Mouse (Mus musculus) lung, postnatal 0 days (tissue): ENCODE measurements around the gene Il12a.

Experiments used
- CTCF ChIP-seq: IDR thresholded peaks from 2 replicates; pipeline ENCODE4 v1.5.1; 2016; ENCODE audit warnings: antibody characterized with exemption, mild to moderate bottlenecking
- EP300 ChIP-seq: IDR thresholded peaks from 2 replicates; pipeline ENCODE4 v1.6.1; 2016; ENCODE audit warnings: antibody characterized with exemption, mild to moderate bottlenecking, control low read depth

DNA sequence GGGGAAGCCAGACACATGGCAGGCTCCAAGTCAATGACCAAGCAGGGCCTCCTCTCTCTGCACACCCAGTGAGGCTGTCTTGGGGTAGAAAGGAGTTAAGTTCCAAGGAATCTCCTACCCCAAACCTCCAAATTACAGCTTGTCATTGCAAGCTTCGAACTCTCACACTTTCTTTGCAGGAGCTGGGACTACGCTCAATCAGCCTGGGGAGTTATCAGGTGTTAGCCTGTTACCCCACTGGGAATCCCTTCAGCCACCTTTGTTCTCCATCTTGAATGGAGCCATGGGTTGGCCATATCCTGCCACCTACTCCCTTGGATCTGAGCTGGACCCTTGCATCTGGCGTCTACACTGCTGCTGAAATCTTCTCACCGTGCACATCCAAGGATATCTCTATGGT is at the start of gene Il12a:
- TF ChIP-seq CTCF = no peak
- no peak for TF ChIP-seq EP300
